Mouse (Mus musculus) neural tube, embryonic 11.5 days (tissue): ENCODE data around the gene Gpatch11. TPM values are rescaled to one million over a fixed set of nuclear protein-coding genes. Genes with fewer than 3 reads are reported as not detected.

Experiments used
- ATAC-seq: fragments of 200-750 bp; cut with Nextera tagmentation; 2 replicates; pipeline ENCODE4 v1.8.0; 2017; ENCODE audit warnings: moderate number of reproducible peaks, mild to moderate bottlenecking, moderate TSS enrichment, moderate library complexity; ENCODE audit not compliant: insufficient read depth, low FRiP score, low TSS enrichment
- DNase-seq: peaks from one replicate; pipeline ENCODE4 v3.0.0-alpha.2; 2015; ENCODE audit warnings: low spot score
- H3K27ac ChIP-seq: fragments of 300-500 bp; sonication (generic); 2 replicates; pipeline ENCODE4 v1.5.1; 2014; ENCODE audit warnings: low read depth, mild to moderate bottlenecking, low read length
- H3K27me3 ChIP-seq: fragments of 300-500 bp; sonication (generic); 2 replicates; pipeline ENCODE4 v1.6.1; 2014; ENCODE audit warnings: mild to moderate bottlenecking, low read length, mixed read lengths; ENCODE audit not compliant: control insufficient read depth, insufficient read depth
- H3K36me3 ChIP-seq: fragments of 300-500 bp; sonication (generic); 2 replicates; pipeline ENCODE4 v1.6.1; 2014; ENCODE audit warnings: mild to moderate bottlenecking, low read length, moderate library complexity, mixed read lengths; ENCODE audit not compliant: control insufficient read depth, insufficient read depth
- H3K4me1 ChIP-seq: fragments of 300-500 bp; sonication (generic); 2 replicates; pipeline ENCODE4 v1.6.1; 2014; ENCODE audit warnings: low read length, mixed read lengths; ENCODE audit not compliant: control insufficient read depth, insufficient read depth
- H3K4me2 ChIP-seq: fragments of 300-500 bp; sonication (generic); 2 replicates; pipeline ENCODE4 v1.6.1; 2014; ENCODE audit warnings: low read depth, mild to moderate bottlenecking, moderate library complexity
- H3K4me3 ChIP-seq: fragments of 300-500 bp; sonication (generic); 2 replicates; pipeline ENCODE4 v1.5.1; 2014; ENCODE audit warnings: low read depth, low read length
- H3K9ac ChIP-seq: fragments of 300-500 bp; sonication (generic); 2 replicates; pipeline ENCODE4 v1.6.1; 2014; ENCODE audit warnings: mild to moderate bottlenecking, low read length
- H3K9me3 ChIP-seq: fragments of 300-500 bp; sonication (generic); 2 replicates; pipeline ENCODE4 v1.6.1; 2016; ENCODE audit warnings: low read length; ENCODE audit not compliant: control insufficient read depth
- WGBS: fragments of 180-500 bp; shearing (Covaris S2); extraction: QIAGEN DNeasy Blood & Tissue Kit; methylation state at CpG from one replicate; pipeline ENCODE4 v1.1.7; 2014; 5-methylcytosine and 5-hydroxymethylcytosine counted together
- polyA plus RNA-seq: library from polyadenylated mRNA; unstranded; fragments of >200 nt; fragmentation: Nextera tagmentation; extraction: Ambion mirVana; gene quantifications from 2 replicates; pipeline ENCODE4 v1.2.1, GENCODE M21; 2014

The Gpatch11 gene
- polyA plus RNA-seq, 1 experiment from 2014 or later: 35.2 TPM

- ATAC-seq (no peak), DNase-seq (no peak)
- Histone ChIP-seq H3K27ac (no peak overlapping the region), H3K9me3 (no peaks in the 10 kb centered on the region), H3K4me1 (no peaks in the 10 kb centered on the region), H3K4me2 (no peak overlapping the region), H3K27me3 (no peaks in the 10 kb centered on the region), H3K36me3 (peaks cover 2% of the 10 kb centered on the region; the same call in 1 of the 2 replicates), H3K4me3 (no peak overlapping the region), H3K9ac (no peak overlapping the region)
- WGBS: 94% methylated on average over 3 of the region's 3 CpGs
Observed at GRCm38 (mm10) chr17:78809582-78809981, 25.8 kb upstream of the Gpatch11 start.

GRCm38 (mm10) chr17:78824346-78824745, 11.0 kb upstream of the Gpatch11 start:
- no peaks in the 10 kb centered on the region for H3K27me3 ChIP-seq
- H3K4me2 ChIP-seq: no peak overlapping the region
- H3K27ac ChIP-seq: no peak overlapping the region
- H3K4me1 ChIP-seq: no peaks in the 10 kb centered on the region
- ATAC-seq (no peak), DNase-seq (no peak)
- no peak overlapping the region for H3K9ac ChIP-seq
- WGBS: 90% methylated on average over 13 of the region's 13 CpGs
- H3K36me3 ChIP-seq: peaks cover 10% of the 10 kb centered on the region
- no peaks in the 10 kb centered on the region for H3K9me3 ChIP-seq
- H3K4me3 ChIP-seq: no peak overlapping the region

GRCm38 (mm10) chr17:78836056-78836455, 689 bp downstream of the Gpatch11 start:
- Histone ChIP-seq H3K4me3 (peak overlapping the region; percentile 80), H3K9me3 (no peaks in the 10 kb centered on the region), H3K27ac (peak overlapping the region; percentile 39; the same call in 1 of the 2 replicates), H3K27me3 (no peaks in the 10 kb centered on the region), H3K4me2 (peak overlapping the region; percentile 74), H3K4me1 (peaks cover 4% of the 10 kb centered on the region; the same call in 1 of the 2 replicates), H3K36me3 (peaks cover 5% of the 10 kb centered on the region), H3K9ac (peak overlapping the region; percentile 57)
- ATAC-seq (no peak), DNase-seq (no peak)
- 44% methylated on average over 2 of the region's 2 CpGs for WGBS

- Histone ChIP-seq H3K36me3 (peaks cover 20% of the 10 kb centered on the region), H3K9me3 (no peaks in the 10 kb centered on the region), H3K4me2 (no peak overlapping the region), H3K9ac (no peak overlapping the region), H3K4me3 (no peak overlapping the region), H3K27ac (no peak overlapping the region), H3K4me1 (no peaks in the 10 kb centered on the region), H3K27me3 (no peaks in the 10 kb centered on the region)
- ATAC-seq (no peak), DNase-seq (no peak)
- 93% methylated on average over 7 of the region's 7 CpGs for WGBS
Observed at GRCm38 (mm10) chr17:78842271-78842928, 7.0 kb downstream of the Gpatch11 start.

GRCm38 (mm10) chr17:78856243-78856642, 20.9 kb downstream of the Gpatch11 start:
- no peak for ATAC-seq
- Histone ChIP-seq H3K27ac (no peak overlapping the region), H3K4me2 (no peak overlapping the region), H3K4me3 (no peak overlapping the region), H3K4me1 (no peaks in the 10 kb centered on the region), H3K27me3 (no peaks in the 10 kb centered on the region), H3K9me3 (no peaks in the 10 kb centered on the region), H3K36me3 (no peaks in the 10 kb centered on the region), H3K9ac (no peak overlapping the region)
- 90% methylated on average over 10 of the region's 10 CpGs for WGBS
- no peak for DNase-seq

GRCm38 (mm10) chr17:78873886-78874285, 38.5 kb downstream of the Gpatch11 start:
- no peaks in the 10 kb centered on the region for H3K27me3 ChIP-seq
- H3K36me3 ChIP-seq: no peaks in the 10 kb centered on the region; the same call in 1 of the 2 replicates
- H3K4me3 ChIP-seq: no peak overlapping the region
- ATAC-seq: no peak
- H3K9ac ChIP-seq: no peak overlapping the region
- DNase-seq: no peak
- H3K4me2 ChIP-seq: no peak overlapping the region
- H3K27ac ChIP-seq: no peak overlapping the region
- H3K9me3 ChIP-seq: no peaks in the 10 kb centered on the region
- WGBS: 90% methylated on average over 6 of the region's 6 CpGs
- no peaks in the 10 kb centered on the region for H3K4me1 ChIP-seq

GRCm38 (mm10) chr17:78881878-78882304, 46.5 kb downstream of the Gpatch11 start:
- ATAC-seq (peak; percentile 73), DNase-seq (peak; percentile 11)
- Histone ChIP-seq H3K27ac (no peak overlapping the region), H3K27me3 (no peaks in the 10 kb centered on the region), H3K9me3 (no peaks in the 10 kb centered on the region), H3K36me3 (no peaks in the 10 kb centered on the region; the same call in 1 of the 2 replicates), H3K4me3 (peak overlapping the region; percentile 51), H3K4me1 (peaks cover 4% of the 10 kb centered on the region; the same call in 1 of the 2 replicates), H3K9ac (peak overlapping the region; percentile 61), H3K4me2 (peak overlapping the region; percentile 71)
- WGBS: 15% methylated on average over 4 of the region's 7 CpGs

GRCm38 (mm10) chr17:78882401-78883112, 47.2 kb downstream of the Gpatch11 start, which contains the start of gene Eif2ak2:
Eif2ak2 (minus strand) TSS chr17:78882573.
- no peaks in the 10 kb centered on the region; the same call in 1 of the 2 replicates for H3K36me3 ChIP-seq
- H3K4me2 ChIP-seq: peak within 1 kb of the TSS; percentile 71
- peak within 1 kb of the TSS; percentile 51 for H3K4me3 ChIP-seq
- peak; percentile 78 for DNase-seq
- H3K9me3 ChIP-seq: no peaks in the 10 kb centered on the region
- H3K27me3 ChIP-seq: no peaks in the 10 kb centered on the region
- H3K4me1 ChIP-seq: peaks cover 4% of the 10 kb centered on the region; the same call in 1 of the 2 replicates
- H3K27ac ChIP-seq: no peak within 1 kb of the TSS
- WGBS: 3% methylated on average over 28 of the region's 28 CpGs
- peak within 1 kb of the TSS; percentile 61 for H3K9ac ChIP-seq
- ATAC-seq: peak; percentile 80
